Mouse (Mus musculus) midbrain, embryonic 12.5 days (tissue): ENCODE measurements around the gene Sacs. TPM values are rescaled to one million over a fixed set of nuclear protein-coding genes. Genes with fewer than 3 reads are reported as not detected.
"Not testable (repeated sequence)": the region's sequence is repeated elsewhere in the genome, so short reads cannot be mapped to it uniquely, and the experiment has no call there.

Experiments used
- ATAC-seq: fragments of 200-750 bp; cut with Nextera tagmentation; 2 replicates; pipeline ENCODE4 v1.8.0; 2017; ENCODE audit warnings: low read depth, moderate TSS enrichment, moderate library complexity; ENCODE audit not compliant: low FRiP score
- H3K27ac ChIP-seq: fragments of 300-500 bp; sonication (generic); replicated peaks from 2 replicates; pipeline ENCODE4 v1.5.1; 2016; ENCODE audit warnings: mild to moderate bottlenecking
- H3K27me3 ChIP-seq: fragments of 300-500 bp; sonication (generic); 2 replicates; pipeline ENCODE4 v1.6.1; 2016; ENCODE audit warnings: mild to moderate bottlenecking
- H3K36me3 ChIP-seq: fragments of 300-500 bp; sonication (generic); 2 replicates; pipeline ENCODE4 v1.6.1; 2016
- H3K4me1 ChIP-seq: fragments of 300-500 bp; sonication (generic); 2 replicates; pipeline ENCODE4 v1.6.1; 2016
- H3K4me2 ChIP-seq: fragments of 300-500 bp; sonication (generic); replicated peaks from 2 replicates; pipeline ENCODE4 v1.6.1; 2016; ENCODE audit warnings: mild to moderate bottlenecking, moderate library complexity
- H3K4me3 ChIP-seq: fragments of 300-500 bp; sonication (generic); 2 replicates; pipeline ENCODE4 v1.5.1; 2016; ENCODE audit warnings: mild to moderate bottlenecking
- H3K9ac ChIP-seq: fragments of 300-500 bp; sonication (generic); replicated peaks from 2 replicates; pipeline ENCODE4 v1.6.1; 2016; ENCODE audit warnings: mild to moderate bottlenecking, moderate library complexity
- H3K9me3 ChIP-seq: fragments of 300-500 bp; sonication (generic); 2 replicates; pipeline ENCODE4 v1.6.1; 2016; ENCODE audit warnings: mild to moderate bottlenecking
- WGBS: fragments of 180-500 bp; shearing (Covaris S2); methylation state at CpG from one replicate; pipeline ENCODE4 v1.1.7; 2016; 5-methylcytosine and 5-hydroxymethylcytosine counted together
- polyA plus RNA-seq: library from polyadenylated mRNA; unstranded; fragments of >200 nt; fragmentation: Nextera tagmentation; extraction: Ambion mirVana; gene quantifications from 2 replicates; pipeline ENCODE4 v1.2.1, GENCODE M21; 2016

Sacs gene
- 7.5 TPM in 2 replicates for polyA plus RNA-seq

DNA sequence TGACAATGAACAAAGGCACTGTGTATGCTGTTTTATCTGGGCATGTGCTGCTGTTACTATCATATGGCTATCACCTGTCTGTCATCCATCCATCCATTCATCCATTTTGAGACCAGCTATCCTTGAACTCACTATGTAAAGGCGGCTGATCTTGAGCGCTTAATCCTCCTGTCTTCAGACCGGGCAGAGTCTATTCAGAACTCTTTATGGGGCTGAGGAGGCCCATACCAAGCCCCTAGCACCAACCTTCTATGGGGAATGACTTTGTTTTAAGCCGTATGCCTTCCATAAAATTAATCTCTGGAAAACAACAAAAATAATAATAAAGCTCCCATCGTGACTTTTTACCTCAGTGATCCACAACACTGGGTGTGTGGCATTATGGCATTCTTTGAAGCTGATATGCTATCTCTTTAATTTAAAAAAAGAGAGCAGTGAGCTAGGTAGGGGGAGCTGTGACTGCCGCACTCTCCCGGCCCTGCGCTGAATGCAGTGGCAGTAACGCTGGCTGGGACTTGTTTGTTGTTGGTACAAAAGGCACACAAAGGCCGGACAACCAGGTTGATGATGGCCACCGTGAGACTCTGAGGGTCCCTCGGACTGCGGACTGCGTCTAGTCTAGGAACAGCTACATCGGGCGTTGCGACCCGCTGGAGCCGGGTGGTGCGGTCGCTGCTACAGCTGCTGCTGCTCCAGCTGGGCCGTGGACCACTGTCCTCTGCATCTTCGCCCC is at the start of gene Sacs:
Sacs (plus strand) TSS at position 464 of the 733 bp plus-strand sequence.
- Histone ChIP-seq H3K27ac (peak within 1 kb of the TSS; percentile 46; the same call in 1 of the 2 replicates), H3K9ac (peak within 1 kb of the TSS; percentile 68), H3K9me3 (no peaks in the 10 kb centered on the region), H3K4me3 (peak within 1 kb of the TSS; percentile 53), H3K4me2 (peak within 1 kb of the TSS; percentile 68), H3K4me1 (peaks cover 8% of the 10 kb centered on the region; the same call in 1 of the 2 replicates), H3K27me3 (peaks cover 10% of the 10 kb centered on the region), H3K36me3 (no peaks in the 10 kb centered on the region)
- WGBS, result 2% methylated on average over 23 of the region's 23 CpGs
- ATAC-seq, result peak; percentile 72

- ATAC-seq, result no peak
- no peak overlapping the region for H3K9ac ChIP-seq
- H3K9me3 ChIP-seq, result no peaks in the 10 kb centered on the region
- H3K4me3 ChIP-seq, result no peak overlapping the region
- H3K36me3 ChIP-seq, result no peaks in the 10 kb centered on the region
- H3K27me3 ChIP-seq, result no peaks in the 10 kb centered on the region
- H3K4me2 ChIP-seq, result no peak overlapping the region
- 85% methylated on average over 5 of the region's 5 CpGs for WGBS
- no peaks in the 10 kb centered on the region for H3K4me1 ChIP-seq
- no peak overlapping the region for H3K27ac ChIP-seq
These were observed 47.3 kb upstream of the Sacs start for GRCm38 (mm10) chr14:61090955-61091354.

DNA sequence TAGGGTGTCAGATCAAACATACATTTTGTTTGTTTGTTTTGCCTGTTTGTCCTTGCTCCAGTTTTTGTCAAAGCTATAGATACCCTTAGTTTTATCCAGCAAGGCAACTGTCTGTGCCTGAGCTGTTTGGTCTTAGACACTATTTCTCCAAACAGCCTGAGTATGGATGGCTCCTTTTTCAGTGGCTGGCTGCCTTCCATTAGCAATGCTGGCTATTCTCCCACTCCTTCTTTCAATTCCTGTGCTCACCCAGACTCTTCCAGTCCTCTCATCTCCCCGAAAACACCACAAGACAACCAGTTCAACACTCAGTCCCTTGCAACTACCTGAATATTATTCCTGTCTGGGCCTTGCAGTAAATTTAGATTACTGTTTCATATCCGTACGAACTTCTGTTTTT is 46.2 kb upstream of the Sacs start:
- no peak overlapping the region for H3K4me2 ChIP-seq
- H3K4me3 ChIP-seq, result no peak overlapping the region
- WGBS, result 93% methylated on average over 3 of the region's 3 CpGs
- ATAC-seq, result no peak
- H3K27ac ChIP-seq, result no peak overlapping the region
- no peaks in the 10 kb centered on the region for H3K9me3 ChIP-seq
- no peak overlapping the region for H3K9ac ChIP-seq
- H3K36me3 ChIP-seq, result no peaks in the 10 kb centered on the region
- H3K27me3 ChIP-seq, result no peaks in the 10 kb centered on the region
- H3K4me1 ChIP-seq, result no peaks in the 10 kb centered on the region

DNA sequence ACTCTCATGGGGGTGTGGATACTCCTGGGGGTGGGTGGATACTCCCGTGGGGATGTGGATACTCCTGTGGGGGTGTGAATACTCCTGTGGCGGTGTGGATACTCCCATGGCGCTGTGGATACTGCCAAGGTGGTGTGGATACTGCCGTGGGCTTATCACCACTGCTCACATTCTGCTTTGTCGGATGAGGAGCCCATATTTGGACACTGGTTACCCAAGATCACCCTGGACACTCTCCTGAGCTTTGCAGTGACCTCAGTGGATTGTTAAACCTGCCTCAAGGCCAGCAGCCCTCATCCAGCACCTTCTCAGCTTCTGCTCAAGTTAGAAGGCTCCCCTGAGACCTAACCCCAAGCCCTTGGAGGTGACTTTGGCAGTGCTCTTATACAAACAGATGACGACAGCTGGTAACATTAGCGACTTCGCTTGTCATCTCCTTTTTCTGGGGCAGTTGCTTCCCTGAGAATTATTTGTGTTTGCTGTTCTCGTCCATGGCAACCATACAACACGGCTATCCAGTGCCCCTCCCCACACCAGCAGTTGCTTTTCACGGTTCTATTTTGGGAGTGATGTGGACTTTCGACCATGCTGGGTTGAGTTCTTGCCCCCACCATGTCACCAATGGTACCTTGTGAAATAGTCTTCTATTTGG is 40.2 kb upstream of the Sacs start:
- Histone ChIP-seq H3K4me1 (no peaks in the 10 kb centered on the region), H3K27me3 (no peaks in the 10 kb centered on the region; the same call in 1 of the 2 replicates), H3K27ac (no peak overlapping the region), H3K9ac (no peak overlapping the region), H3K9me3 (no peaks in the 10 kb centered on the region), H3K4me2 (no peak overlapping the region), H3K4me3 (no peak overlapping the region), H3K36me3 (no peaks in the 10 kb centered on the region)
- 81% methylated on average over 12 of the region's 12 CpGs for WGBS
- no peak for ATAC-seq

GRCm38 (mm10) chr14:61100736-61101135 is 37.5 kb upstream of the Sacs start:
- Histone ChIP-seq H3K9me3 (no peaks in the 10 kb centered on the region), H3K4me2 (no peak overlapping the region), H3K4me1 (no peaks in the 10 kb centered on the region), H3K36me3 (no peaks in the 10 kb centered on the region), H3K27ac (no peak overlapping the region), H3K4me3 (no peak overlapping the region), H3K9ac (no peak overlapping the region), H3K27me3 (no peaks in the 10 kb centered on the region; the same call in 1 of the 2 replicates)
- 81% methylated on average over 6 of the region's 6 CpGs for WGBS
- ATAC-seq, result no peak

- WGBS, result 80% methylated on average over 7 of the region's 8 CpGs
- Histone ChIP-seq H3K4me3 (no peak overlapping the region), H3K4me1 (peaks cover 4% of the 10 kb centered on the region; the same call in 1 of the 2 replicates), H3K36me3 (no peaks in the 10 kb centered on the region), H3K27me3 (no peaks in the 10 kb centered on the region), H3K9ac (no peak overlapping the region), H3K4me2 (no peak overlapping the region), H3K27ac (no peak overlapping the region), H3K9me3 (no peaks in the 10 kb centered on the region)
- no peak for ATAC-seq
These were observed 31.9 kb upstream of the Sacs start for GRCm38 (mm10) chr14:61106404-61106803.

- H3K4me1 ChIP-seq, result peaks cover 8% of the 10 kb centered on the region; the same call in 1 of the 2 replicates
- WGBS, result 76% methylated on average over 2 of the region's 2 CpGs
- no peaks in the 10 kb centered on the region for H3K27me3 ChIP-seq
- H3K27ac ChIP-seq, result no peak overlapping the region
- H3K9me3 ChIP-seq, result no peaks in the 10 kb centered on the region
- no peak overlapping the region for H3K4me3 ChIP-seq
- H3K4me2 ChIP-seq, result no peak overlapping the region
- H3K9ac ChIP-seq, result no peak overlapping the region
- no peak for ATAC-seq
- no peaks in the 10 kb centered on the region for H3K36me3 ChIP-seq
These were observed 29.6 kb upstream of the Sacs start for GRCm38 (mm10) chr14:61108625-61109024.

GRCm38 (mm10) chr14:61112404-61112803 is 25.9 kb upstream of the Sacs start:
- H3K27me3 ChIP-seq, result no peaks in the 10 kb centered on the region
- ATAC-seq, result 0 out of 2 replicates have a peak, but pooled peaks have one; percentile 9
- H3K36me3 ChIP-seq, result no peaks in the 10 kb centered on the region
- no peaks in the 10 kb centered on the region for H3K9me3 ChIP-seq
- 3% methylated on average over 11 of the region's 11 CpGs for WGBS
- H3K27ac ChIP-seq, result no peak overlapping the region
- H3K4me2 ChIP-seq, result peak overlapping the region; percentile 15; the same call in 1 of the 2 replicates
- H3K9ac ChIP-seq, result no peak overlapping the region
- H3K4me3 ChIP-seq, result no peak overlapping the region
- H3K4me1 ChIP-seq, result peaks cover 8% of the 10 kb centered on the region; the same call in 1 of the 2 replicates

DNA sequence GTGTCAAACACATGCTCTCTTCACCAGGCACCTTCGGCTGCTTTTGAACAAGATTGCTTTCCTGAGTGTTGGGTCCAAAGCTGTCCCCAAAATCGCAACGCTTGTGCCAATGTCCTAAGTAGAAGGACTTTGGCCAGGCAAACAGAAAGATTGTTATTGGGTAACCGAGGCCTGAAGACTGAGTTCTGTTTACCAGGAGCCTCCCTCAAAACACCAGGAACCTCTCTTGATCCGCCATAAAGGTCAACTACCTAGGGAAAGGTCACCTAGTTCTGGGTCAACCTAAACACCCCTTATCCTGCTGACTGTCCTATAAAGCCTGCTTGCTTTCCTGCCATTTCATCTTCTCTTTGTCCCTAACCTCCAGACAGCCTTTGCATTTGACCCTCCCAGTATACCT is 13.5 kb upstream of the Sacs start:
- Histone ChIP-seq H3K4me2 (no peak overlapping the region), H3K4me1 (no peaks in the 10 kb centered on the region), H3K9ac (no peak overlapping the region), H3K27ac (no peak overlapping the region), H3K4me3 (no peak overlapping the region), H3K27me3 (no peaks in the 10 kb centered on the region), H3K36me3 (no peaks in the 10 kb centered on the region), H3K9me3 (no peaks in the 10 kb centered on the region)
- WGBS, result 90% methylated on average over 5 of the region's 5 CpGs
- ATAC-seq, result no peak

DNA sequence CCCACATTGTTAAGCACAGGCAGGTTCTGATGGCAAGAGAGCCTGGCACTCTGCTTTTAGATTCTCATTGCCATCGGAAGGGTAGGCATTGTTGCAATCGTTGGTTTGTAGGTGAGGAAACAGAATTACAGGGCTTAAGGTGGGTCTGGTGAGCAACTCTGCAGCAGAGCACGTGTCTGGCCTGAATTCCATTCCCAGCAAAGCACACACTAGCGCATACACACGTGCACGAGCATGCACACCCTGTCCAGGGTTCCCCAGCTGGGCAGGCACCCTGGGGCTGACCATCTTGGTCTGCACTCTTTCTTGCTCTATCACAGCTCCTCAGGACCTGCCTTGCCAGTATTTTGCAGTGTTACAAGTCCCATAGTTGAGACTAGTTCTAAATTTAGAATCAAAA is 13.1 kb upstream of the Sacs start:
- ATAC-seq, result no peak
- 88% methylated on average over 6 of the region's 6 CpGs for WGBS
- Histone ChIP-seq H3K27me3 (no peaks in the 10 kb centered on the region), H3K36me3 (no peaks in the 10 kb centered on the region), H3K4me1 (no peaks in the 10 kb centered on the region), H3K9me3 (no peaks in the 10 kb centered on the region), H3K4me3 (no peak overlapping the region), H3K9ac (no peak overlapping the region), H3K27ac (no peak overlapping the region), H3K4me2 (no peak overlapping the region)

DNA sequence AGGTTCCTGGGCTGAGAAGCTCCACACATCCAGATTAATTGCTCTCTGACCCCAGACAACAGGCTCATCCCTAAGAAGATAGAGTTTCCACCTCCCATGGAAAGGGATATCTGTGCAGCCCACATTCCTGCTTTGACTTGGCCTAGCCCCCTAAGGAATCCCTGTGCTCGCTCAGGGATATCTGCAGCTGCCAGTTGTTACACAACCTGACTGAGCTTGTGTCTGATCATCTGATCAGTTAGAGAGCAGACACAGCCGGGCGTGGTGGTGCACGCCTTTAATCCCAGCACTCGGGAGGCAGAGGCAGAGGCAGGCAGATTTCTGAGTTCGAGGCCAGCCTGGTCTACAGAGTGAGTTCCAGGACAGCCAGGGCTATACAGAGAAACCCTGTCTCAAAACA is 10.9 kb upstream of the Sacs start:
- not testable (repeated sequence) for H3K9me3 ChIP-seq, H3K4me3 ChIP-seq, ATAC-seq, H3K4me1 ChIP-seq, H3K27me3 ChIP-seq, H3K9ac ChIP-seq, H3K36me3 ChIP-seq, H3K27ac ChIP-seq, H3K4me2 ChIP-seq
- WGBS, result 89% methylated on average over 6 of the region's 6 CpGs

DNA sequence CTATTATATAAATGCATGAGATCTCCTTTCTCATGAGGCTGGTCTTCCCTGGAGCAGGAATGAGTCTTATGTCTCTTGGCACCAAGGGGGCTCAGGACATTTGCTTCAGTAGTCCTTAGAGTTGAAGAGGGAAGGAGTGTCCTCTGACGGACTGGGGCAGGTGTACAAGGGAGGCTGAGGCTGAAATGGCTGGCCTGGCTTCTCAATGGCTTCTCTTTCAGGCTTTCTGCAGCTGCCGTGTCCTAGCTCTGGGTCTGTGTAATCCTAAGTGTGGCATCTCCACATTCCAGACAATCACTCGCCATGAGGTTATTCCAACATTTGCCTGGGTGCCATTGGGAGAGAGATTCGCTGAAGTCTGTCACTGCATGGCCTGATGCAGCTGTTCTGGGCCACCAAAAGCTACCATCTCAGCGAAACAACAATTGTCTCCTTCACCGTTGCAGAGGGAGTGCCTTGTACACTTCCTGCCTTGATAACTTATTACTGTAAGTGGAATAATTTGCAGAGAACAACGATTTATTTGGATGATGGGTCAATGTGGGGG is 9.2 kb upstream of the Sacs start:
- Histone ChIP-seq H3K27ac (no peak overlapping the region), H3K9me3 (no peaks in the 10 kb centered on the region), H3K36me3 (no peaks in the 10 kb centered on the region), H3K9ac (no peak overlapping the region), H3K4me1 (no peaks in the 10 kb centered on the region), H3K4me3 (no peak overlapping the region), H3K27me3 (no peaks in the 10 kb centered on the region; the same call in 1 of the 2 replicates), H3K4me2 (no peak overlapping the region)
- 82% methylated on average over 7 of the region's 7 CpGs for WGBS
- no peak for ATAC-seq
